Mouse (Mus musculus) hindbrain, embryonic 10.5 days (tissue): ENCODE measurements around the gene Gclm. TPM values are rescaled to one million over a fixed set of nuclear protein-coding genes. Genes with fewer than 3 reads are reported as not detected.
"Not testable (repeated sequence)": the region's sequence is repeated elsewhere in the genome, so short reads cannot be mapped to it uniquely, and the experiment has no call there.

Source experiments
- DNase-seq: peaks from one replicate; pipeline ENCODE4 v3.0.0-alpha.2; 2017; ENCODE audit warnings: low spot score
- H3K27ac ChIP-seq: fragments of 300-500 bp; sonication (generic); 2 replicates; pipeline ENCODE4 v1.5.1; 2016; ENCODE audit warnings: mild to moderate bottlenecking, moderate library complexity
- H3K27me3 ChIP-seq: fragments of 300-500 bp; sonication (generic); 2 replicates; pipeline ENCODE4 v1.6.1; 2016; ENCODE audit warnings: mild to moderate bottlenecking; ENCODE audit not compliant: poor library complexity, insufficient read depth, severe bottlenecking
- H3K36me3 ChIP-seq: fragments of 300-500 bp; sonication (generic); 2 replicates; pipeline ENCODE4 v1.6.1; 2016; ENCODE audit warnings: mild to moderate bottlenecking, moderate library complexity
- H3K4me1 ChIP-seq: fragments of 300-500 bp; sonication (generic); replicated peaks from 2 replicates; pipeline ENCODE4 v1.6.1; 2016; ENCODE audit warnings: mild to moderate bottlenecking
- H3K4me3 ChIP-seq: fragments of 300-500 bp; sonication (generic); 2 replicates; pipeline ENCODE4 v1.5.1; 2016; ENCODE audit warnings: mild to moderate bottlenecking, moderate library complexity
- H3K9me3 ChIP-seq: fragments of 300-500 bp; sonication (generic); 2 replicates; pipeline ENCODE4 v1.6.1; 2016; ENCODE audit warnings: mild to moderate bottlenecking, moderate library complexity
- WGBS: fragments of 180-500 bp; shearing (Covaris S2); methylation state at CpG from one replicate; pipeline ENCODE4 v1.1.7; 2016; 5-methylcytosine and 5-hydroxymethylcytosine counted together
- polyA plus RNA-seq: library from polyadenylated mRNA; unstranded; fragments of >200 nt; fragmentation: Nextera tagmentation; extraction: Ambion mirVana; gene quantifications from 2 replicates; pipeline ENCODE4 v1.2.1, GENCODE M21; 2016

Gclm gene
- polyA plus RNA-seq, 1 experiment from 2014 or later: 51.2 TPM

DNA sequence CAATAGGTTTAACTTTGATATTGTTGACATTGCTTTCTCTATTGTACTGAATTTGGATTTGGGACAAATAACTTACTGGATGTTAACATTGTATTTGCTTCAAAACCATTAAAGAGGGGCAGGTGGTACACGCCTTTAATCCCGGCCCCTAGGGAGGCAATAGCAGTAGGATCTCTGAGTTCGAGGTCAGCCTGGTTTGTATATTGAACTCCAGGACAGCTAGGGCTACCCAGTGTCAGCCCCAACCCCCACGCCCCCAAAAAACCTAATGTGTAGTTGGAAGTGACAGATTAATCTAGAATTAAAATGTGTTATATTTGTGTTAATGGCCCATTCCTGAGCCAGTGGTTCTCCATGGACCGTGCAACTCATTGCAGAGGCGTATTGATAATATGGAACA lies 1.0 kb downstream of the Gclm start:
- peak; percentile 13 for DNase-seq
- Histone ChIP-seq H3K27ac (peak overlapping the region; percentile 94), H3K9me3 (no peaks in the 10 kb centered on the region), H3K36me3 (no peaks in the 10 kb centered on the region), H3K4me1 (peaks cover 37% of the 10 kb centered on the region), H3K4me3 (peak overlapping the region; percentile 93), H3K27me3 (no peaks in the 10 kb centered on the region)
- 30% methylated on average over 6 of the region's 6 CpGs for WGBS

DNA sequence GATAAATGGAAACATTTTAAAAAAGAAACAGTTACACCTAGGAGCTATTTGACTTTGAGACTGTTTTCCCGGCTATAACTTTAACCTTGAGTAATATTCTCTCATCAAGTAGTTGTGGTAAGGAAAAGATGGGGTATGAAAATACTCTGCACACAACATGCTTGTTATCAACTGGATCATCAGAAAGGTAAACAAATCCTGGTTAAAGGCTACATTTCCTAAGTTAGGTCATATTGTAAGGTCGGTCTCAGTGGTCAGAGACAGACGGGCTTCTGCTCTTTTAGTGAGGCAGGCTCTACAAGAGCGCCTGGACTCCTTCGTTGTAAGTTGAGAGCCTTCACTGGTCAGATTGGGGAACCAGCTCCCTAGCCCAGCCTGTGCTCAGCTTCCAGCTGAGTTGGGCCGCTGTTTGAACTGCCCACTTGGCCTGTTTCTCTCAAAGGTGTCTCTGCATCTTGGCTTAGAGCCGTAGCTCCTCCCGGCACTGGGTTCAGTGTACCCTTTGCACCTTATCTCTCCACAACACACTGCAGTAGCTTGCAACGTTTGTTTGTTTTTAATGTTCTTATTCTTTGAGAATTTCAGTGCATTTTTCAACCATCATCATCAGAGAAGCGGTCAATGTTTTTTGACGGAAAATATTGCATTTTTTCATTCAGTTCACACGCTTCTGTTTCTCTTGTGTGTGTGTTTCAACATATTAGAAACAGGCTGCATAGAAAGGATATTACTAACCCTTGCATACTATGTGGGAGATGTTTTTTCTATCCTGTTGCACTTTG lies 1.8 kb downstream of the Gclm start:
- Histone ChIP-seq H3K27ac (no peak overlapping the region), H3K4me1 (peaks cover 37% of the 10 kb centered on the region), H3K4me3 (peak overlapping the region; percentile 93), H3K36me3 (no peaks in the 10 kb centered on the region), H3K9me3 (no peaks in the 10 kb centered on the region), H3K27me3 (no peaks in the 10 kb centered on the region)
- 64% methylated on average over 12 of the region's 12 CpGs for WGBS
- no peak for DNase-seq

DNA sequence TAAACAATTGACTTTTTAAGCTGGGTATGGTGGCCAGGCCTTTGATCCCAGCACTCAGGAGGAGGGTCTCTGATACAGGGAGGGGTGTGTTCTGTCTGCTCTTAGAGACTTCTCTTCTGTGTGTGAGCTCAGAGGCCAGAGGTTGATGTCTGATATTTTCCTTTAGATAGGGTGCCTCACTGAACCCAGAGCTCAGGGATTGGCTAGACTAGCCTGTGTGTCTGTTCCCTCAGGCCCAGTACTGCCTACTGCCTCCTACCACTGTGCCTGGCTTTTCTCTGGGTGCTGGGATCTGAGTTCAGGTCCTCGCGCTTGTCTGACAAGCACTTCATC lies 2.4 kb downstream of the Gclm start:
- no peak for DNase-seq
- Histone ChIP-seq H3K27ac (no peak overlapping the region), H3K27me3 (no peaks in the 10 kb centered on the region), H3K9me3 (no peaks in the 10 kb centered on the region), H3K4me1 (peaks cover 39% of the 10 kb centered on the region), H3K4me3 (no peak overlapping the region), H3K36me3 (no peaks in the 10 kb centered on the region)
- 89% methylated on average over 2 of the region's 2 CpGs for WGBS

DNA sequence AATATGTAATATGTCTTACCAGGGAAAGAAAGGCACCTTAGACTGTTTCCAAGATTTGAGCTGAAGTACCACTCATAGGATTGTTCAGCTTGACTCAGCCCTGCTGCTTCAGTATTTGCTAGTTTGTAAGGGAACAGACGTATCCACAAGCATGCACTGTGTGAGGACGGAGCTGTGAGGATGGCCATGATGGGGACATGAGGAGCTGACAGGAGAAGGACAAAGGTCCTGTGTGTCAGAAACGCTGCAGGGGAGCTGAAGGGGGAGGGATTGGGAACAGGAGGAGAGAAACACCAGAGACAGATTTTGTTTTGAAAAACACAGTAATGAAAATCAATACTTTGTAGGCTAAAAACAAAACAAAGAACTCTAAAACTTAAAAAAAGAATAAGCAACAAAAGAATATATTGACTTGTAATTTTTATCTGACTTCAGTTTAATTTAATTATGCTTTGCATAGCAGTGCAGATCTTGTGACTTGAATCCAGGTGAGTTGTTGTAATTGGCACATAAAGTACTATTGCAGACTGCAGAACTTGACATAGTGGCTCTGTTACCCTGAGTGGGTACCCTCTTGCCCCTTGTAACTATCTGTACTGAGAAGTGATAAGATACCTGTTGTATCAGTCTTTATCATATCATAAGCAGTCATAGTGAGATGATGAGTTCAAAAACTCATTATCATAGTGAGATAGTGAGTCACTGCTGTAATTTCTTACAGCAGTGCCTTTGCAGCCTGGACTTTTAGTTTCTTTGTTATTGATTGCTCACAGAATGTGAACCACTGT lies 7.3 kb downstream of the Gclm start:
- WGBS: 35% methylated on average over 3 of the region's 3 CpGs
- H3K27me3 ChIP-seq: no peaks in the 10 kb centered on the region
- no peaks in the 10 kb centered on the region for H3K36me3 ChIP-seq
- peaks cover 5% of the 10 kb centered on the region; the same call in 1 of the 2 replicates for H3K4me1 ChIP-seq
- H3K9me3 ChIP-seq: no peaks in the 10 kb centered on the region
- H3K4me3 ChIP-seq: no peak overlapping the region
- H3K27ac ChIP-seq: no peak overlapping the region
- no peak for DNase-seq

DNA sequence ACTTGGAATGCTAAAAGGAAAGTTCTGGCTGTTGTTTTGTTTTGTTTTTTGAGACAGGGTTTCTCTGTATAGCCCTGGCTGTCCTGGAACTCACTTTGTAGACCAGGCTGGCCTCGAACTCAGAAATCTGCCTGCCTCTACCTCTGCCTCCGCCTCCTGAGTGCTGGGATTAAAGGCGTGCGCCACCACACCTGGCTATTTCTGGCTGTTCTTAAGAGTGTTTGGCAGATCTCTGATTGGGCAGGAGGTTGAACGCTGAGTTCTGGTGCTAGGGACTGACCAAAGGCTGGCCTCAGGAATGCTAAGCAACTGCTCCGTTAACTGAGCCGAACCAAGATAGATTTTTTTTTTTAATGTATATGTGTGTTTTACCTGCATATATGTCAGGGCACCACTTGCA lies 8.7 kb downstream of the Gclm start:
- H3K4me1 ChIP-seq, H3K4me3 ChIP-seq, H3K36me3 ChIP-seq, H3K27ac ChIP-seq, H3K27me3 ChIP-seq, H3K9me3 ChIP-seq, DNase-seq: not testable (repeated sequence)
- WGBS: 88% methylated on average over 7 of the region's 7 CpGs

DNA sequence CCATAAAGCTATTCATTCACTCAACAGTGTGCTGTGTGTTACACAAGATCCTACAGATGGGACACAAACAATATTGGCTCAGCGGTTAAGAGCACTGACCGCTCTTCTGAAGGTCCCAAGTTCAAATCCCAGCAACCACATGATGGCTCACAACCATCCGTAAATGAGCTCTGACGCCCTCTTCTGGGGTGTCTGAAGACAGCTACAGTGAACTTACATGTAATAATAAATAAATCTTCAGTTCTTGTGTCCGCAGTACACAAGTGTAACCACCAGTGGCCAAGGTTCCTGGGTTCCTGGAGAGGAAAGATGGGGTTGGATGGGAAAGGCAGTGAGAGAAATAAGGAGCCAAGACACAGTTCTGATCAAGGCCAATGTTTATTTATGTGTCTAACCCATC lies 24.6 kb downstream of the Gclm start:
- 71% methylated on average over 5 of the region's 5 CpGs for WGBS
- DNase-seq: no peak
- no peaks in the 10 kb centered on the region for H3K27me3 ChIP-seq
- H3K4me3 ChIP-seq: no peak overlapping the region
- no peaks in the 10 kb centered on the region for H3K9me3 ChIP-seq
- peaks cover 3% of the 10 kb centered on the region for H3K4me1 ChIP-seq
- peaks cover 5% of the 10 kb centered on the region for H3K36me3 ChIP-seq
- H3K27ac ChIP-seq: no peak overlapping the region

DNA sequence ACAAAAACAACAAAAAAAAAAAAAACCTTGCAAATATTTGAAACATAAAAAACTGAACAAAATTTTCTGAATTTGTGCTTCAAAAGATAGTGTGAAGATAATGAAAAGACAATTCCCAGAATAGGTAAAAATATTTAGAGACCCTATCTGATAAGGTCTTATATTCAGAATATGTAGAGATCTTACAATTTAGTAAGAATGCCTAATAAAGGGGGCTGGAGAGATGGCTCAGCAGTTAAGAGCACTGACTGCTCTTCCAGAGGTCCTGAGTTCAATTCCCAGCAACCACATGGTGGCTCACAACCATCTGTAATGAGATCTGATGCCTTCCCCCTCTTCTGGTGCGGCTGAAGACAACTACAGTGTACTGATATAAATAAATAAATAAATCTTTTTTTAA lies 27.2 kb downstream of the Gclm start:
- 78% methylated on average over 1 of the region's 1 CpGs for WGBS
- not testable (repeated sequence) for H3K9me3 ChIP-seq, H3K27ac ChIP-seq, DNase-seq, H3K4me3 ChIP-seq, H3K27me3 ChIP-seq
- Histone ChIP-seq H3K36me3 (peaks cover 26% of the 10 kb centered on the region), H3K4me1 (peaks cover 29% of the 10 kb centered on the region)

DNA sequence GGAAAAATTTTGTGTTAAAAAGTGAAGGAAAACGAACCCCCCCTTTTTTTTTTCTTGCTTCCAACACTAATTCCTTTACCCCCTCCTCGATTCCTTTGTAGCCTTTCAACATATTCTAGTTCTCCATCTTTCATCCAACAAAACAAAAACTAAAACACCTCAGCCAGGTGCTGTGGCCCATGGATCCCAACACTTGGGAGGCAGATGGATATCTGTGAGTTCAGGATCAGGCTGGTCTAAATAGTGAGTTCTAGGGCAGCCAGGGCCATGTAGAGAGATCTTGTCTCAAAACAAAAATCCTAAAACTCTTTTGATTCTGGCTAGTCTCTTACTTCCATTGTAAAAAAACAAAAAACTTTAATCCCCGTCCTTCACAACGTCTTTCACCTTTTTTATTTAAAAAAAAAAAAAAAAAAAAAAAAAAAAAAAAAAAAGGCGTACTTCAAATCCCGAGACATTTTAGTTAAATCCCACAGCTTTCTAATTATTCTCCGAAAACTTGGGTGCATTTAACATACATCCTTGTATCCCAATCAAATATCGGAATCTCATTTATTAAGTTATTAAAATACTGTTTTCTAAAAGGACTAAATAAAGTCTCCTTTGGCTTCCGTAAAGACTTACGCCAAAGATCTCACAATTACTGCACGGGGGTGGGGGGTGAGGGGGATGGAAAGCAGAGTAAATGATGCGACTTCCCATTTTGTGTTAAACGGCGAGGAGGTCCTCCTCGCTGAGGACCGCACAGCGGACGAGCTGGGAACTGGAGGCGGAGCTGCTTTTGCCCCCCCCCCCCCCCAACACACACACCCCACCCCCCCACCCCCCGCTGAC lies 28.3 kb downstream of the Gclm start:
- H3K36me3 ChIP-seq: peaks cover 36% of the 10 kb centered on the region
- H3K4me1 ChIP-seq: peaks cover 36% of the 10 kb centered on the region
- DNase-seq: no peak
- H3K27me3 ChIP-seq: no peaks in the 10 kb centered on the region
- H3K4me3 ChIP-seq: peak overlapping the region; percentile 90
- peak overlapping the region; percentile 92 for H3K27ac ChIP-seq
- H3K9me3 ChIP-seq: no peaks in the 10 kb centered on the region
- 9% methylated on average over 20 of the region's 20 CpGs for WGBS

DNA sequence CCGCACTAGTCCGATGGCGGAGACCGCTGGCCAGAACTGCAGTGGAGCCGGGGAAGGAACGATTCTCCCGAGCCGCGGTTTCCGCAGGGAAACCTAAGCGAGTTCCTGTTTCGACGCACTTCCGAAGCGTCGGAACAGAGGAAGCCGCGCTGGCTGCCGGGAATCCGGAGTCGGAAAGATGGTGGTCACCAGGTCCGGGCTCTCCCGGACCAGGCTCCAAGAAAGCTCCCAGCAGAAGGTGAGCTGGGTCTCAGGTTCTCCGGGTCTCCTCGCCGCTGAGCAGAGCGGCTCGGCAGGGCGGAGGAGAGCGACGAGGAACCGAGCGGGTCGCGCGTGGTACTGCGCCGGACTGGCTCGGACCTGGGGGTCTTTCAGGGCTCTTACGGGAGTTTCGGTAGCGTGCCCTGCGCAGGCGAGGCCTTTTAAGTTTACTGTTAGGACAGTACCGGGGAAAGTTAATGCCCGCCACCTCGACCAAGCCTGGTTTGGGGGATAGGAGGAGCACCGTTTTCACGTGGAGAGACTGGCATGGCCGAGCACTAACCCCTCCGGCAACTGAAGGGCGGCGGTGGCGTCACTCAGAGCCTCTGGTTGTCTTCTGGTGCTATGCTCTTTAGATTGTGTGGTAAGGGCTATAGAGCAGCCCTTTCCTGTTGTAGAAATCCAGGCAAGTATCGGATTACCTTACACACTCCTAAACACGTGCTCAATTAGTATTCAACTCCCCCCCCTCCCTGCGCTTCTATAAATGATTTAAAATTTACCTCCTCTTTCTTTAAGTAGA lies 29.1 kb downstream of the Gclm start, which contains the start of gene Dnttip2:
Dnttip2 (plus strand) TSS at position 148 of the 784 bp plus-strand sequence.
- H3K4me1 ChIP-seq: peaks cover 36% of the 10 kb centered on the region
- WGBS: under 1% methylated on average over 57 of the region's 57 CpGs
- DNase-seq: peak; percentile 94
- no peaks in the 10 kb centered on the region for H3K27me3 ChIP-seq
- H3K4me3 ChIP-seq: peak within 1 kb of the TSS; percentile 90
- peak within 1 kb of the TSS; percentile 92 for H3K27ac ChIP-seq
- peaks cover 44% of the 10 kb centered on the region for H3K36me3 ChIP-seq
- H3K9me3 ChIP-seq: no peaks in the 10 kb centered on the region

DNA sequence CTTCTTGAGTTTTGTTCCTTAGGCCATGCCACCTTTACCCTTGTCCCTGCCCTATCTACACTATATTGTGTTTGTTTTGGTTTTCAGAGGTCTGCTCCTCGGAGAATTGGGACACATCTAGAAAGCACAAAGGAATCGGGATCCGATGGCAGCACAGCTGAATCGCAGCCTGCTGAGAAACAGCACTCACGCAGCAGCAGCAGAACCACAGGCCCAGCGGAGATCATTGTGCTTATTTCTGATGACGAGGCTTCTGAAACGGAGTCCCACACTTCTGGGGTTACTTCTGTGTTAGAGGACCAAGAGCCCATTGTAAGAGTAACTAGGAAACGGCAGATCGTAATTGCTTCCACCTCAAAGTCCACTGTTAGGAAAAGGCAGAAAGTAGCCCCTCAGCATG lies 29.8 kb downstream of the Gclm start:
- H3K4me1 ChIP-seq: peaks cover 36% of the 10 kb centered on the region
- no peaks in the 10 kb centered on the region for H3K27me3 ChIP-seq
- H3K4me3 ChIP-seq: peak overlapping the region; percentile 90
- peaks cover 51% of the 10 kb centered on the region for H3K36me3 ChIP-seq
- no peak overlapping the region for H3K27ac ChIP-seq
- DNase-seq: no peak
- H3K9me3 ChIP-seq: no peaks in the 10 kb centered on the region
- 77% methylated on average over 10 of the region's 10 CpGs for WGBS

DNA sequence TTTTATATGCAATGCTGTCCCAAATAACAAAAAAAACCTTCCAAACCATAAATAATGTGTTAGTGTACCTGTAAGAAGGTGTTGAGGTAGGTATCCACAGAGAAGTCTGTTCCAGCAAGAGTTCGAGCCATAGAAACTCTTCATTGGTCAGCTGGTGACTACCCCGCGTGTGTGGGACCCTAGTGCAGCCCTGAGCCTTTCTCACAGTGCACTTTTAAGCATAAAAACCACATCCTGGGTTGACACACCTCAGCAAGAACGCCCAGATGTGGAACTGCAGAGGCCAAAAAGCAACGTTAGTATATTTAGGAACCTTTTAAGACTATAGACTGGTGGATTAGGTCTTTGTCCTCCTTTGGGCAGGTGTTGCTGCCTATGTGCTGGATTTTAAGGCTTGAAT lies 41.8 kb downstream of the Gclm start:
- Histone ChIP-seq H3K36me3 (peaks cover 37% of the 10 kb centered on the region), H3K9me3 (no peaks in the 10 kb centered on the region), H3K4me1 (peaks cover 15% of the 10 kb centered on the region), H3K4me3 (no peak overlapping the region), H3K27me3 (no peaks in the 10 kb centered on the region), H3K27ac (no peak overlapping the region)
- WGBS: 80% methylated on average over 5 of the region's 5 CpGs
- DNase-seq: no peak

DNA sequence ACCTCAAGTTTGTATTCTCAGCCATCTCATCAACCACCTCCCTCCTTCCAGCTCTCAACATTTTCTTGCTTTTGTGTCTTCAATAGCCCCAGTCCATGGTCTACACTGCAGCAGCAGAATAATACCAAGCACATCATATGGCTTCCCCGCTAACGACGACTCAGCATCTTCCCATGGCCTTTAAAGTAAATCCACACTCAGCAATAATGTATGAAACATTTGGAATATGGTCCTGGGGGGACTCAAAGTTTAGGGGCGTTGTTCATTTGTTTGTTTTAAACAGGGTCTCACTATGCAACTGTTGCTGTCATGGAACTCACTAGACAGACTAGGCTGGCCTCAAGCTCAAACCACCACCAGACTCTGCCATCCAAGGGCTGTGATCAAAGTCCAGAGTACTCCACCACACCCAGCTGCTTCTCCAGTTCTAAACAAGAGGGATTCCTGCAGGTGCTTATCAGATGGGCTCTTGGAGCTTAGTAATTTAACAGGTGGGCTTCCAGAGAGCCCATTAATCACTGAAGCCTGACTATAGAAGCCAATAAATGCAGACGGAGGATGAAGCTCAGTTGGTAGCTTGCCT lies 43.3 kb downstream of the Gclm start:
- no peak overlapping the region for H3K27ac ChIP-seq
- H3K27me3 ChIP-seq: no peaks in the 10 kb centered on the region
- H3K4me1 ChIP-seq: peaks cover 21% of the 10 kb centered on the region
- no peak overlapping the region for H3K4me3 ChIP-seq
- WGBS: 90% methylated on average over 5 of the region's 5 CpGs
- no peaks in the 10 kb centered on the region for H3K9me3 ChIP-seq
- H3K36me3 ChIP-seq: peaks cover 22% of the 10 kb centered on the region
- DNase-seq: no peak
